Mouse (Mus musculus) midbrain, embryonic 12.5 days (tissue): ENCODE data around the gene Gm49369. TPM values are rescaled to one million over a fixed set of nuclear protein-coding genes. Genes with fewer than 3 reads are reported as not detected.
A peak's percentile ranks its signal among the peaks of the same experiment; 100 is the strongest.
"Not testable (repeated sequence)": the region's sequence is repeated elsewhere in the genome, so short reads cannot be mapped to it uniquely, and the experiment has no call there.

Source experiments
- ATAC-seq: fragments of 200-750 bp; cut with Nextera tagmentation; 2 replicates; pipeline ENCODE4 v1.8.0; 2017; ENCODE audit warnings: low read depth, moderate TSS enrichment, moderate library complexity; ENCODE audit not compliant: low FRiP score
- H3K27ac ChIP-seq: fragments of 300-500 bp; sonication (generic); replicated peaks from 2 replicates; pipeline ENCODE4 v1.5.1; 2016; ENCODE audit warnings: mild to moderate bottlenecking
- H3K27me3 ChIP-seq: fragments of 300-500 bp; sonication (generic); 2 replicates; pipeline ENCODE4 v1.6.1; 2016; ENCODE audit warnings: mild to moderate bottlenecking
- H3K36me3 ChIP-seq: fragments of 300-500 bp; sonication (generic); 2 replicates; pipeline ENCODE4 v1.6.1; 2016
- H3K4me1 ChIP-seq: fragments of 300-500 bp; sonication (generic); 2 replicates; pipeline ENCODE4 v1.6.1; 2016
- H3K4me2 ChIP-seq: fragments of 300-500 bp; sonication (generic); replicated peaks from 2 replicates; pipeline ENCODE4 v1.6.1; 2016; ENCODE audit warnings: mild to moderate bottlenecking, moderate library complexity
- H3K4me3 ChIP-seq: fragments of 300-500 bp; sonication (generic); 2 replicates; pipeline ENCODE4 v1.5.1; 2016; ENCODE audit warnings: mild to moderate bottlenecking
- H3K9ac ChIP-seq: fragments of 300-500 bp; sonication (generic); replicated peaks from 2 replicates; pipeline ENCODE4 v1.6.1; 2016; ENCODE audit warnings: mild to moderate bottlenecking, moderate library complexity
- H3K9me3 ChIP-seq: fragments of 300-500 bp; sonication (generic); 2 replicates; pipeline ENCODE4 v1.6.1; 2016; ENCODE audit warnings: mild to moderate bottlenecking
- WGBS: fragments of 180-500 bp; shearing (Covaris S2); methylation state at CpG from one replicate; pipeline ENCODE4 v1.1.7; 2016; 5-methylcytosine and 5-hydroxymethylcytosine counted together
- polyA plus RNA-seq: library from polyadenylated mRNA; unstranded; fragments of >200 nt; fragmentation: Nextera tagmentation; extraction: Ambion mirVana; gene quantifications from 2 replicates; pipeline ENCODE4 v1.2.1, GENCODE M21; 2016

The Gm49369 gene
- polyA plus RNA-seq, 1 experiment from 2014 or later, result not detected

- no peak overlapping the region for H3K9ac ChIP-seq
- H3K36me3 ChIP-seq, result no peaks in the 10 kb centered on the region
- no peak overlapping the region for H3K4me3 ChIP-seq
- H3K27ac ChIP-seq, result no peak overlapping the region
- 59% methylated on average over 10 of the region's 10 CpGs for WGBS
- no peak overlapping the region for H3K4me2 ChIP-seq
- no peaks in the 10 kb centered on the region for H3K9me3 ChIP-seq
- H3K4me1 ChIP-seq, result no peaks in the 10 kb centered on the region
- no peak for ATAC-seq
- no peaks in the 10 kb centered on the region; the same call in 1 of the 2 replicates for H3K27me3 ChIP-seq
These were observed 42.0 kb downstream of the Gm49369 start for GRCm38 (mm10) chr7:142340269-142340970.

- no peak overlapping the region for H3K27ac ChIP-seq
- WGBS, result 80% methylated on average over 8 of the region's 8 CpGs
- ATAC-seq, result no peak
- no peaks in the 10 kb centered on the region for H3K4me1 ChIP-seq
- H3K4me3 ChIP-seq, result no peak overlapping the region
- H3K4me2 ChIP-seq, result no peak overlapping the region
- no peaks in the 10 kb centered on the region for H3K9me3 ChIP-seq
- H3K9ac ChIP-seq, result 0 out of 2 replicates have a peak overlapping the region, but pooled peaks have one; percentile 15
- no peaks in the 10 kb centered on the region for H3K36me3 ChIP-seq
- peaks cover 7% of the 10 kb centered on the region for H3K27me3 ChIP-seq
These were observed 47.3 kb downstream of the Gm49369 start for GRCm38 (mm10) chr7:142335151-142335550.

- Histone ChIP-seq H3K27ac (no peak overlapping the region), H3K36me3 (no peaks in the 10 kb centered on the region), H3K4me3 (no peak overlapping the region), H3K9me3 (no peaks in the 10 kb centered on the region), H3K27me3 (peaks cover 7% of the 10 kb centered on the region), H3K9ac (no peak overlapping the region; the same call in 1 of the 2 replicates), H3K4me2 (no peak overlapping the region), H3K4me1 (no peaks in the 10 kb centered on the region)
- WGBS, result 7% methylated on average over 3 of the region's 3 CpGs
- peak; percentile 73 for ATAC-seq
These were observed 48.2 kb downstream of the Gm49369 start for GRCm38 (mm10) chr7:142334246-142334645.

DNA sequence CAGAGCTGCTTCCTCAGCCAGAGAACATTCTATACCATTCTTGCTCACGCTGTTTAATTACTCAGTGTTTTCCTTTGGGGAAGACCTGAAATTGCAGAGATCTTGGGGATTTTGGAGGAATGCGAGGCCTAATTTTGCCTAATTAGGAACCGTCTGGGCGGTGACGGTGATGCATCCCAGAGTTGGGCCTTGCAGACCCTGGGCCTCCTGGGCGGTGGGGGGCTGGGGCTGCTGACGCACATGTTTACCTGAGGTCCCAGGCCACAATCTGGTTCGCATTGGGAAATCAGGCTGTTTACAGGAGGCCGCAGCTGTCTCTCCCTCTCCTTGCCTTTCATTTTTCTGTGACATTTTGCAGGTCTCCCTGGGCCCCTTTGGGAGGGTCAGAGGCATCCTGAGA lies 49.7 kb downstream of the Gm49369 start:
- H3K27ac ChIP-seq, H3K4me2 ChIP-seq, H3K4me3 ChIP-seq, H3K9ac ChIP-seq, ATAC-seq, H3K27me3 ChIP-seq, H3K36me3 ChIP-seq, H3K9me3 ChIP-seq, H3K4me1 ChIP-seq: not testable (repeated sequence)
- 86% methylated on average over 2 of the region's 9 CpGs for WGBS

- no peak overlapping the region for H3K4me3 ChIP-seq
- no peaks in the 10 kb centered on the region for H3K4me1 ChIP-seq
- H3K36me3 ChIP-seq, result no peaks in the 10 kb centered on the region
- no peak overlapping the region for H3K4me2 ChIP-seq
- no peak overlapping the region for H3K27ac ChIP-seq
- H3K27me3 ChIP-seq, result peaks cover 7% of the 10 kb centered on the region
- WGBS, result 90% methylated on average over 4 of the region's 4 CpGs
- no peaks in the 10 kb centered on the region for H3K9me3 ChIP-seq
- ATAC-seq, result no peak
- no peak overlapping the region for H3K9ac ChIP-seq
These were observed 51.2 kb downstream of the Gm49369 start for GRCm38 (mm10) chr7:142331281-142331680.

- no peak for ATAC-seq
- Histone ChIP-seq H3K27ac (no peak overlapping the region), H3K27me3 (peaks cover 7% of the 10 kb centered on the region)
These were observed 52.2 kb downstream of the Gm49369 start for GRCm38 (mm10) chr7:142330271-142330724.

GRCm38 (mm10) chr7:142328507-142328906 lies 54.0 kb downstream of the Gm49369 start:
- ATAC-seq, result no peak
- no peak overlapping the region for H3K27ac ChIP-seq
- no peaks in the 10 kb centered on the region for H3K4me1 ChIP-seq
- no peaks in the 10 kb centered on the region for H3K9me3 ChIP-seq
- H3K4me3 ChIP-seq, result no peak overlapping the region
- H3K27me3 ChIP-seq, result peaks cover 3% of the 10 kb centered on the region; the same call in 1 of the 2 replicates
- no peak overlapping the region for H3K9ac ChIP-seq
- no peaks in the 10 kb centered on the region for H3K36me3 ChIP-seq
- no peak overlapping the region for H3K4me2 ChIP-seq
- 54% methylated on average over 3 of the region's 3 CpGs for WGBS

More at GRCm38 (mm10) chr7:142330271-142330724, 52.2 kb downstream of the Gm49369 start:
- no peak overlapping the region for H3K4me3 ChIP-seq
- H3K36me3 ChIP-seq, result no peaks in the 10 kb centered on the region
- no peaks in the 10 kb centered on the region for H3K4me1 ChIP-seq
- H3K9ac ChIP-seq, result no peak overlapping the region
- WGBS, result 81% methylated on average over 9 of the region's 9 CpGs
- H3K4me2 ChIP-seq, result no peak overlapping the region
- H3K9me3 ChIP-seq, result no peaks in the 10 kb centered on the region

DNA sequence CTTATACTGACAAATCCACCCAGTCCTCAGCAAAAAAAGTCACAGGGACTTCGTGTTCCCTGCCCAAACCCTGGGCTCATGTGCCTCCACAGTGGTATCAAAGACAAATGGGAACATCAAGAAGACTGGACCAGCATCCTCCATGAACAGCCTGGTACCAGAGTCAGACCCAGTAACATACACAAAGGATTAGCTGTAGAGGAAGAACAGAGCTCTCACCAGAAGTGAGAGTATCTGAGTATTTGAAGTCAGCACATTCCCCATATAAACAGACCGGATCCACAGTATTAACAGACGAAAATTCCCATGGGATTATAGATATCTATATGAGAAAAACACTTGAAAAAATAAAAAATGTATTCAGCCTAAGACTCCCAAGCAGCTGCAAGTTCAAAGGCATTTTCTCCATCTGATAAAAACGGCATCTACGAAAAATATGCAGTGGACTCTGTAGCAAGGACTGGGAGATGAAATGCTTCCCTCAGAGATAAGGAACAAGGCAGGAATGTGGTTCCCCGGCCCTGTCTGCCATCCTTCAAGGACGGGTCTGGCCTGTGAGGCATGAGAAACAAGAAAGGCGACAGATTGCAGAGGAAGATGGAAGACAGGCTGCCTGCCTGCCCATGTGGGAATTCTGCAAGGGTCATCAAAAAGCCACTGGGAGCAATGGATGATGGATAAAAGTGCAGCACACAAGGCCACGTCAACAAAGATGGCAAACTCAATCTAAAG lies 55.6 kb downstream of the Gm49369 start:
- Histone ChIP-seq H3K9me3 (no peaks in the 10 kb centered on the region), H3K4me3 (no peak overlapping the region), H3K27me3 (no peaks in the 10 kb centered on the region), H3K4me1 (no peaks in the 10 kb centered on the region), H3K27ac (no peak overlapping the region), H3K4me2 (no peak overlapping the region), H3K36me3 (no peaks in the 10 kb centered on the region), H3K9ac (no peak overlapping the region)
- no peak for ATAC-seq
- 77% methylated on average over 9 of the region's 9 CpGs for WGBS

DNA sequence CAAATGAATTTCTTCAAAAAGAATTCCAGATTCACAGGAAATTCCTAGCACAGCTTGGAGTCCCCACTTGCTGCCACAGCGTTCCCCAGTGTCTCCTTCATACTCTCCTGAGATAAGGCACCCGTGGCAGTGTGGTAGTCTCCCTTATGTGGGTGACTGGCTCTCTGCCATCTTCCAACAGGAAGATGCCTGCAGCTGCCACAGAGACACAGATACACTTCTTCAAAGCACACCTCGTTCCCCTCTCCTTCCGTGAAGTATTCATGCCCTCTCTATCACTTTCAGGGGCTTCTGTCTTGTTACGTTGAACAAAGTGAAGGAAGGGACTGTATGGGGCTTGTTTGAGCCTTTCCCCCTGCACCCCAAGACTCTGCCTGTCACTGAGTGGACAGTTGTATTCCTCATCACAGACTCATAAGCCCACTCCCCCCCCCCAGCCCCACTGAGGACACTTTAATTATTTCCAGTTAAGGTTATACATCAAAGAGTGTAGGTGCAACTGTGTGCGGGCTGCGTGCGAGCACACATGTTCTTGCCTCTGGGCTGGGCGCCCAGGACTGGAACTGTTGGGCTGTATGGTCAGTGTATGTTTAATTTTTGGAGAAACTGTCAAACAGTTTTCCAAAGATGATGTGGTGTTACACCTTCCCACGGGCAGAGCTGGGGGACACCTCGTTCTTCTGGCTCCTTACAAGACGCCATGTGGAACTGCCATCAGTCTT lies 58.9 kb downstream of the Gm49369 start:
- ATAC-seq, result no peak
- no peak overlapping the region for H3K9ac ChIP-seq
- H3K27me3 ChIP-seq, result no peaks in the 10 kb centered on the region; the same call in 1 of the 2 replicates
- H3K4me1 ChIP-seq, result 0 out of 2 replicates have a peak, but pooled peaks cover 4% of the 10 kb centered on the region
- WGBS, result 93% methylated on average over 12 of the region's 12 CpGs
- H3K36me3 ChIP-seq, result no peaks in the 10 kb centered on the region
- H3K9me3 ChIP-seq, result no peaks in the 10 kb centered on the region
- no peak overlapping the region for H3K4me3 ChIP-seq
- no peak overlapping the region for H3K27ac ChIP-seq
- H3K4me2 ChIP-seq, result no peak overlapping the region

DNA sequence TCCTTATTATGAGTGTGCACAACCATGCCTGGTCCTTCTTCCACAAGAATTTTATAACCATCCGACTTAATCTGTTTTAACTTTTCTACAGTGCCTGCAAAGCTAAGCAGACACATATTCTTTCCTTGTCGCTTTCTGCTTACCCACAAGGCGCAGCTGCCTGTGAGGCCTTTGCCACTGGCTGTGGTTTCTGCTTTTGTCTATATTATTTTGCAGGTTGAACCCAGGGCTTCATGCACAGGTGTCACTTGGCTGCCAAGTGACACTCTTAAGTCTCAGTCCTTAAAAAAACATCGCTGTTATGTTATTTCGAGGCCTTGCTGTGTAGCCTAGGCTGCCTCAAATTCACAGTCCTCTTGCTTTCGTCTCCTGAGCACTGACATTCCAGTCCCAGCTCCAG lies 59.8 kb downstream of the Gm49369 start:
- no peak for ATAC-seq
- Histone ChIP-seq H3K27ac (no peak overlapping the region), H3K27me3 (no peaks in the 10 kb centered on the region; the same call in 1 of the 2 replicates), H3K36me3 (no peaks in the 10 kb centered on the region), H3K4me3 (no peak overlapping the region), H3K9me3 (no peaks in the 10 kb centered on the region), H3K9ac (no peak overlapping the region), H3K4me1 (0 out of 2 replicates have a peak, but pooled peaks cover 4% of the 10 kb centered on the region), H3K4me2 (no peak overlapping the region)
- WGBS, result 92% methylated on average over 6 of the region's 6 CpGs

- not testable (repeated sequence) for H3K27me3 ChIP-seq, H3K9ac ChIP-seq, H3K4me2 ChIP-seq, H3K9me3 ChIP-seq, H3K36me3 ChIP-seq, H3K4me3 ChIP-seq, H3K27ac ChIP-seq, ATAC-seq, H3K4me1 ChIP-seq
- 65% methylated on average over 6 of the region's 10 CpGs for WGBS
These were observed 60.7 kb downstream of the Gm49369 start for GRCm38 (mm10) chr7:142321637-142322306.
